Mouse (Mus musculus) hindbrain, postnatal 0 days (tissue): ENCODE data around the gene Glrb. TPM values are rescaled to one million over a fixed set of nuclear protein-coding genes. Genes with fewer than 3 reads are reported as not detected.

Source experiments
- ATAC-seq: fragments of 200-750 bp; cut with Nextera tagmentation; 2 replicates; pipeline ENCODE4 v1.8.0; 2017; ENCODE audit warnings: mild to moderate bottlenecking, moderate TSS enrichment, moderate library complexity
- DNase-seq: peaks from one replicate; pipeline ENCODE4 v3.0.0-alpha.2; 2015; ENCODE audit warnings: low spot score
- H3K27ac ChIP-seq: fragments of 300-500 bp; sonication (generic); 2 replicates; pipeline ENCODE4 v1.5.1; 2014; ENCODE audit warnings: mild to moderate bottlenecking
- H3K27me3 ChIP-seq: fragments of 300-500 bp; sonication (generic); 2 replicates; pipeline ENCODE4 v1.6.1; 2014; ENCODE audit warnings: low read length, mixed read lengths; ENCODE audit not compliant: insufficient read depth
- H3K36me3 ChIP-seq: fragments of 300-500 bp; sonication (generic); 2 replicates; pipeline ENCODE4 v1.6.1; 2014; ENCODE audit warnings: low read length, mixed read lengths; ENCODE audit not compliant: insufficient read depth
- H3K4me1 ChIP-seq: fragments of 300-500 bp; sonication (generic); 2 replicates; pipeline ENCODE4 v1.6.1; 2014; ENCODE audit warnings: antibody characterized with exemption, low read length, mixed read lengths; ENCODE audit not compliant: insufficient read depth
- H3K4me2 ChIP-seq: fragments of 300-500 bp; sonication (generic); 2 replicates; pipeline ENCODE4 v1.6.1; 2014; ENCODE audit warnings: low read depth, mild to moderate bottlenecking, low read length, moderate library complexity, mixed read lengths
- H3K4me3 ChIP-seq: fragments of 300-500 bp; sonication (generic); 2 replicates; pipeline ENCODE4 v1.5.1; 2014; ENCODE audit warnings: low read length
- H3K9ac ChIP-seq: fragments of 300-500 bp; sonication (generic); replicated peaks from 2 replicates; pipeline ENCODE4 v1.6.1; 2014; ENCODE audit warnings: mild to moderate bottlenecking, low read length, moderate library complexity, mixed read lengths
- H3K9me3 ChIP-seq: fragments of 300-500 bp; sonication (generic); 2 replicates; pipeline ENCODE4 v1.6.1; 2016; ENCODE audit warnings: low read length, mixed read lengths
- CTCF ChIP-seq: IDR thresholded peaks from 2 replicates; pipeline ENCODE4 v1.5.1; 2016; ENCODE audit warnings: antibody characterized with exemption, control low read depth, low read depth
- WGBS: fragments of 180-500 bp; shearing (Covaris S2); extraction: QIAGEN DNeasy Blood & Tissue Kit; methylation state at CpG from one replicate; pipeline ENCODE4 v1.1.7; 2014; 5-methylcytosine and 5-hydroxymethylcytosine counted together
- polyA plus RNA-seq: library from polyadenylated mRNA; unstranded; fragments of >200 nt; fragmentation: Nextera tagmentation; extraction: Ambion mirVana; gene quantifications from 2 replicates; pipeline ENCODE4 v1.2.1, GENCODE M21; 2015
- total RNA-seq: library from RNA; depleted of rRNA; stranded (reverse); fragments of >200 nt; gene quantifications from 2 replicates; pipeline ENCODE4 v1.2.3, GENCODE M21; 2014

Gene Glrb
- total and polyA plus RNA-seq, 2 experiments from 2014 or later = 85.7 to 99.6 TPM

DNA sequence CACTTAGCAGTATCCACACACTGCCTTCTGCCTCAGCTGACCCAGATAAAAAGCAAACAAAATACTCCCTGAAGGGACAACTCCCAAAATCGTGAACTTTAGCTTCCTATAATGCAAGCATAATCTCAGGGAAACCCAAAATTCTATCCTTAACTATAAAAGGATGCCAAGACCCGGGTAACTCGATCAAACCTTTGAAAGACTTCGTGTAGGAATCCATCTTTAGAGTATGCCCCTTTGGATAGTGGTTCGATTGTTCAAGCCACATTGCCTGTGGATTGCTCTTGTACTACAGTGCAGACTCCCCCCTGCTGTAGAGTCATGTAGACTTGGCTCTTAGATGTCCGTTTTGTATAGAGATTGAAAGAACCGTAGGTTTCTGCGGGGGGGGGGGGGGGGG is 110.2 kb downstream of the Glrb start:
- DNase-seq (peak; percentile 54), ATAC-seq (no peak)
- no peak for TF ChIP-seq CTCF
- no peaks in the 10 kb centered on the region for H3K36me3 ChIP-seq
- no peaks in the 10 kb centered on the region for H3K27me3 ChIP-seq
- H3K4me1 ChIP-seq = peaks cover 7% of the 10 kb centered on the region; the same call in 1 of the 2 replicates
- no peaks in the 10 kb centered on the region for H3K9me3 ChIP-seq
- peak overlapping the region; percentile 69 for H3K4me2 ChIP-seq
- H3K27ac ChIP-seq = peak overlapping the region; percentile 95
- WGBS = 17% methylated on average over 8 of the region's 8 CpGs
- peak overlapping the region; percentile 73 for H3K9ac ChIP-seq
- H3K4me3 ChIP-seq = peak overlapping the region; percentile 65

GRCm38 (mm10) chr3:80802596-80803081 is 110.8 kb downstream of the Glrb start, which contains the start of gene Gria2:
TSS of gene Gria2 (minus strand) at chr3:80802835.
- DNase-seq (peak; percentile 94), ATAC-seq (peak; percentile 95)
- under 1% methylated on average over 33 of the region's 35 CpGs for WGBS
- Histone ChIP-seq H3K27ac (peak within 1 kb of the TSS; percentile 95), H3K4me2 (peak within 1 kb of the TSS; percentile 69), H3K9me3 (no peaks in the 10 kb centered on the region), H3K36me3 (no peaks in the 10 kb centered on the region), H3K4me3 (peak within 1 kb of the TSS; percentile 65), H3K27me3 (no peaks in the 10 kb centered on the region), H3K4me1 (peaks cover 8% of the 10 kb centered on the region; the same call in 1 of the 2 replicates), H3K9ac (peak within 1 kb of the TSS; percentile 73)
- no peak; the same call in 1 of the 2 replicates for TF ChIP-seq CTCF

- DNase-seq = no peak
- TF ChIP-seq CTCF = no peak
Measured at GRCm38 (mm10) chr3:80801827-80802310, 111.6 kb downstream of the Glrb start.

DNA sequence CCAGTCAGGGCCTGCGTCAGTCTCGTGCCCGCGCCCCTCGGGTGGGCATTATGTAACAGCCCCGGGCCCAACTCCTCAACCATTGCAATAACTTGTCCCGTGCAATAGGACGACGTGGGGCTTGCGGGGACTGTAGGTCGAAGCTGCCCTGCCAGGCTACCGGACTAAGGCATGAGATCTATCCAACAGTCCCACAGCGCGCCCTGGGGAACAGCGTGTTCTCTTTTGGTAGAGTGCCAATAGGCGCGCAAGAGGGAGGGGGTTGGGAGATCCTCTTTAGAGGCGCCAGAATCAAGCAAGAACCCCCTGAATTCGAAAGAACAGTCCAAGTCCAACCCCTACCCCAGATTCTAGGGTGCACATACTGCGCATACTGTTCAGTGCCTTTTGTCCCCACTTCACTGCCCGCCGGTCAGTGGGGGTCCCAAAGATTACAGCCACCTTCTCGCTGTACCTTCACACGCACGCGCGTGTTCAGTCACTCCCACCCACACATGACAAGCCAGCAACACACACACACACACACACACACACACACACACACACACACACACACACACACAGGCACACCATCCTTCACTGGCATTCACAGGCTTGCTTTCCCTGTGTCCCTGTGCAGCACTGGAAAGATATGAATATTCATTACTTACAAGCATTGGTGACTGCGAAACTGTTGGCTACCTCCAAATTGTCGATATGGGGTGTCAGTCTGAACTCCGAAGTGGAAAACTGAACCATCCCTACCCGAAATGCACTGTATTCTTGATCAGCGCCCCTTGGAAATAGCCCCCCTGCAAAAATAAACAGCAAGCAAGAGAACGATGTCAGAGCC is 112.2 kb downstream of the Glrb start:
- H3K27ac ChIP-seq = peak overlapping the region; percentile 95
- H3K4me2 ChIP-seq = peak overlapping the region; percentile 69
- peak; percentile 19; the same call in 1 of the 2 replicates for TF ChIP-seq CTCF
- H3K27me3 ChIP-seq = no peaks in the 10 kb centered on the region
- no peaks in the 10 kb centered on the region for H3K36me3 ChIP-seq
- H3K4me3 ChIP-seq = peak overlapping the region; percentile 65
- peaks cover 8% of the 10 kb centered on the region; the same call in 1 of the 2 replicates for H3K4me1 ChIP-seq
- peak; percentile 84 for DNase-seq
- H3K9me3 ChIP-seq = no peaks in the 10 kb centered on the region
- ATAC-seq = peak; percentile 52
- WGBS = 2% methylated on average over 33 of the region's 33 CpGs
- peak overlapping the region; percentile 73 for H3K9ac ChIP-seq

More at GRCm38 (mm10) chr3:80801827-80802310, 111.6 kb downstream of the Glrb start:
- Histone ChIP-seq H3K36me3 (no peaks in the 10 kb centered on the region), H3K9ac (peak overlapping the region; percentile 73), H3K27me3 (no peaks in the 10 kb centered on the region), H3K4me1 (peaks cover 8% of the 10 kb centered on the region; the same call in 1 of the 2 replicates), H3K9me3 (no peaks in the 10 kb centered on the region), H3K4me2 (peak overlapping the region; percentile 69), H3K27ac (peak overlapping the region; percentile 95), H3K4me3 (peak overlapping the region; percentile 65)
- no peak for ATAC-seq
- WGBS = 7% methylated on average over 6 of the region's 6 CpGs

DNA sequence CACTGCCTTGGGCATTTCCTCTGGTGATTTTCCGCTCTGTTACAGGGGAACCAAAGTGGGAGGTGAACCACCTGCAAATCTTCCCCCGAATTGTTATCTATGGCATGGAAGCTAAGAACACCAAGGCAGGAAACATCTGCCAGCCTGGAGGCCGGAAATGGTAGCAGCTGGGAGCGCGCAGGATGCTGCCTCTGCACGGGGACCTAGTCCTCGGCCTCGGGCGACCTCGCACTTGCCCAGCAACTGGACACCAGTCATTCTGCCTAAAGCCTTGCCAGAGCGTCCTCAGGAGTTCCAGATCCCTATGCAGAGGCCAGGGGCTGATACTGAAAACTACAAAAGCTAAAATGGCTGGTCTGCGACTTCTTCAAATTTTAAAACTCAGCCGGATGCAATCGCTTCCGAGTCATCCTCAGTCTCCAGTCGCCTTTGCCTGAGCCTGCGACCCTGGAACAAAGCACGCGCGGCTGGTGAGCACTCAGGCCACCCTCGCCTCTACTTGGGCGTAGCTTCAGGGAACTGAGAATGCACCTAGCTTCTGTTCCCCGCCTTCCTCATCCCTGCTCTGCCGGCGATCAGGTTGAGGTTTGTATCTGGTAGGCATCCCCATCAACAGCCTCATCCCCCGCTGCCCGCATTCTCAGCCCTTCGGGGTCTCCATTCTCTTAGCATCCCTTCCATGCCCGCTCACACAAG is 113.0 kb downstream of the Glrb start:
- ATAC-seq = peak; percentile 15
- Histone ChIP-seq H3K4me3 (peak overlapping the region; percentile 65), H3K27me3 (no peaks in the 10 kb centered on the region), H3K4me1 (peaks cover 8% of the 10 kb centered on the region; the same call in 1 of the 2 replicates), H3K9ac (peak overlapping the region; percentile 73), H3K27ac (peak overlapping the region; percentile 95), H3K36me3 (no peaks in the 10 kb centered on the region), H3K9me3 (no peaks in the 10 kb centered on the region), H3K4me2 (peak overlapping the region; percentile 69)
- peak; percentile 62 for DNase-seq
- peak; percentile 12; the same call in 1 of the 2 replicates for TF ChIP-seq CTCF
- WGBS = 1% methylated on average over 29 of the region's 29 CpGs

DNA sequence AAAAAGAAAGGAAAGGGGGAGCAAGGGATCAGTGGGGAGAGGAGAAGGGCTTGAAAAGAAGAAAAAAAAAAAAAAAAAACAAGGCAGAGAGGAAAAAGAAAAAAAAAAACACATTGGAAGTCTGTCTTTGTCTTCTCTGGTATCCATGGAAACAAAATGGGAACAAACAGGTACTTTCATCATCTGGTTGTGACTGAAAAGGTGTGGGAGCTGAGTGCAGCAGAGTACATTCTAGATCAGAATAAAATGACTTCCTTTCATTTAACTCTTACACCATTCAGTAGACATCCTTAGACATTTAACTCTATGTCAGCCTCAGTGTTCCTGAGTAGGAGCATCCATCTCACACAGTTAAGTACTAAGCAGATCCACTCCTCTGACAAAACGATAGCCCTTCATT is 115.5 kb downstream of the Glrb start:
- Histone ChIP-seq H3K4me2 (peak overlapping the region; percentile 69), H3K27ac (no peak overlapping the region), H3K4me1 (peaks cover 8% of the 10 kb centered on the region; the same call in 1 of the 2 replicates), H3K9ac (0 out of 2 replicates have a peak overlapping the region, but pooled peaks have one; percentile 13), H3K27me3 (no peaks in the 10 kb centered on the region), H3K36me3 (no peaks in the 10 kb centered on the region), H3K9me3 (no peaks in the 10 kb centered on the region), H3K4me3 (peak overlapping the region; percentile 65)
- WGBS = 56% methylated on average over 1 of the region's 1 CpGs
- TF ChIP-seq CTCF = no peak
- DNase-seq (no peak), ATAC-seq (no peak)
